Comparison of ENCODE assay signal across 9 mouse cellular contexts in genomic region chr5:117614331-117615024, GRCm38 (mm10).
DNase-seq lines count a peak whose midpoint lies in the region; ATAC-seq and TF ChIP-seq lines count a peak whose summit lies in the region.
"Had no signal": no experiment of that assay in that cellular context is flagged by ENCODE, and none has a peak within 500 bp of the region (broad histone marks: within the 10 kb centered on the region; RNA-seq: fewer than 3 reads in every experiment).

No protein-coding gene starts in this region.

- no peak overlapping the region for H3K4me2 ChIP-seq in lung, embryonic 16.5 days (ENCODE audit: low read depth, low read length)
- H3K4me2 ChIP-seq: hindbrain, embryonic 15.5 days had no signal

- TF ChIP-seq POLR2A in ES-Bruce4 (IDR thresholded peaks at IDR 0.05; ENCODE audit: insufficient read depth, low read length): no peak

- DNase-seq in adrenal gland, adult (ENCODE audit: inconsistent age in 2 of 2, low spot score in 1 of 2): peak; percentile 61 to 89
- peak; percentile 90 for DNase-seq in embryo, embryonic 10 days (ENCODE audit: low spot score)
- DNase-seq in gastrocnemius, postnatal 4 days (ENCODE audit: low spot score in 2 of 2): peak; percentile 60 to 69
- DNase-seq in kidney, postnatal 4 days: peak; percentile 89 to 92
- DNase-seq in skeletal muscle tissue, adult 2 months (ENCODE audit: low read depth, low spot score): peak; percentile 60

- H3K9ac ChIP-seq in ES-Bruce4 (ENCODE audit: low read depth, poor library complexity, severe bottlenecking): no peak overlapping the region
- H3K9ac ChIP-seq in lung, embryonic 16.5 days (ENCODE audit: low read length): no peak overlapping the region
- H3K9ac ChIP-seq: hindbrain, embryonic 15.5 days had no signal

- TF ChIP-seq CTCF in ES-Bruce4 (IDR thresholded peaks at IDR 0.05; ENCODE audit: low read depth, low read length): peak; percentile 74

- H3K27me3 ChIP-seq in ES-Bruce4 (ENCODE audit: control insufficient read depth, insufficient read depth, low read length, poor library complexity, severe bottlenecking): no peaks in the 10 kb centered on the region
- no peaks in the 10 kb centered on the region for H3K27me3 ChIP-seq in lung, embryonic 16.5 days (ENCODE audit: control insufficient read depth, insufficient read depth, low read depth, low read length)
- H3K27me3 ChIP-seq: hindbrain, embryonic 15.5 days had no signal

- H3K4me3 ChIP-seq in ES-Bruce4 (ENCODE audit: low read depth, low read length): no peak overlapping the region
- H3K4me3 ChIP-seq in lung, embryonic 16.5 days (ENCODE audit: low read length): no peak overlapping the region
- H3K4me3 ChIP-seq: hindbrain, embryonic 15.5 days had no signal

- no peak overlapping the region for H3K27ac ChIP-seq in ES-Bruce4 (ENCODE audit: insufficient read depth, low read length)
- H3K27ac ChIP-seq in lung, embryonic 16.5 days (ENCODE audit: low read length): no peak overlapping the region
- H3K27ac ChIP-seq: hindbrain, embryonic 15.5 days had no signal

- H3K36me3 ChIP-seq in ES-Bruce4 (ENCODE audit: control insufficient read depth, insufficient read depth, low read length, poor library complexity, severe bottlenecking): no peaks in the 10 kb centered on the region
- H3K36me3 ChIP-seq in lung, embryonic 16.5 days (ENCODE audit: control insufficient read depth, insufficient read depth, low read length): no peaks in the 10 kb centered on the region
- H3K36me3 ChIP-seq: hindbrain, embryonic 15.5 days had no signal

- TF ChIP-seq EP300 in ES-Bruce4 (IDR thresholded peaks at IDR 0.05; ENCODE audit: insufficient read depth, low read depth, low read length): no peak

- no peaks in the 10 kb centered on the region for H3K4me1 ChIP-seq in ES-Bruce4 (ENCODE audit: control insufficient read depth, insufficient read depth, low read length)
- no peaks in the 10 kb centered on the region for H3K4me1 ChIP-seq in lung, embryonic 16.5 days (replicated peaks; ENCODE audit: control insufficient read depth, insufficient read depth, low read length)
- H3K4me1 ChIP-seq: hindbrain, embryonic 15.5 days had no signal

- peak; percentile 52 for ATAC-seq in lung, embryonic 16.5 days (ENCODE audit: low read depth)
- ATAC-seq in megakaryocyte, adult 5-6 weeks (ENCODE audit: poor library complexity, severe bottlenecking): no peak

- WGBS in lung, embryonic 16.5 days: 31% methylated on average over 5 of the region's 5 CpGs

- no peaks in the 10 kb centered on the region for H3K9me3 ChIP-seq in ES-Bruce4 (replicated peaks; ENCODE audit: control insufficient read depth, insufficient read depth, low read length, poor library complexity, severe bottlenecking)
- no peaks in the 10 kb centered on the region for H3K9me3 ChIP-seq in lung, embryonic 16.5 days (ENCODE audit: control insufficient read depth, low read length)
- H3K9me3 ChIP-seq: hindbrain, embryonic 15.5 days had no signal
